Mouse (Mus musculus): ENCODE results near the gene Dse.

Gene Dse

GRCm38 (mm10) chr10:34215667-34216066 lies 8.2 kb upstream of the Dse start:
- ChIA-PET POLR2A (interaction anchor here in 2 of 4 experiments (0.7 to 3.1 kb wide), 4 partner anchors 8 to 129 kb away, joined by 3 to 11 read pairs (median 6); partner anchors contain the start of gene Dse (in 2 of the 2)), CTCF (interaction anchor here in 1 of 4 experiments (0.7 kb wide), 1 partner anchor 64 kb away, joined by 3 read pairs; no protein-coding TSS in a partner anchor)

GRCm38 (mm10) chr10:34209951-34210350 lies 2.4 kb upstream of the Dse start:
- ChIA-PET POLR2A (interaction anchor here in 1 of 4 experiments (4.7 to 5.3 kb wide), 2 partner anchors 24 to 71 kb away, joined by 35 to 42 read pairs; partner anchors contain the start of gene Tspyl1), CTCF (no interaction called here)

GRCm38 (mm10) chr10:34208031-34208430 lies 516 bp upstream of the Dse start:
- POLR2A ChIA-PET: interaction anchor here (0.6 to 5.3 kb wide), 32 partner anchors 8 to 1821 kb away, joined by 3 to 54 read pairs (median 10); partner anchors contain the start of gene Tspyl1 (in 2 of the 4)

GRCm38 (mm10) chr10:34206783-34207502 lies 572 bp downstream of the Dse start:
- ChIA-PET POLR2A (interaction anchor here (0.6 to 5.3 kb wide), 63 partner anchors 8 to 297 kb away, joined by 3 to 54 read pairs (median 5); partner anchors contain the start of genes Tspyl1 (in 4 of the 4), Calhm5 (in 2 of the 4), Rwdd1 (in 2 of the 4) and Tspyl4 (in 1 of the 4)), CTCF (interaction anchor here (0.5 to 2.5 kb wide), 15 partner anchors 22 to 173 kb away, joined by 3 to 15 read pairs (median 3); partner anchors contain the start of gene Tspyl1 (in 2 of the 4))

More at GRCm38 (mm10) chr10:34208031-34208430, 516 bp upstream of the Dse start:
- CTCF ChIA-PET: interaction anchor here in 2 of 4 experiments (0.6 to 2.5 kb wide), 3 partner anchors 21 to 31 kb away, joined by 3 to 15 read pairs (median 3); no protein-coding TSS in a partner anchor

- POLR2A ChIA-PET: interaction anchor here (0.9 to 5.3 kb wide), 55 partner anchors 8 to 187 kb away, joined by 3 to 54 read pairs (median 6); partner anchors contain the start of genes Tspyl1 (in 4 of the 4), Calhm5 (in 2 of the 4), Rwdd1 (in 2 of the 4) and Tspyl4 (in 1 of the 4)
- CTCF ChIA-PET: interaction anchor here (0.5 to 2.5 kb wide), 12 partner anchors 23 to 254 kb away, joined by 3 to 15 read pairs (median 4); partner anchors contain the start of gene Tspyl1 (in 2 of the 4)
Observed at GRCm38 (mm10) chr10:34206436-34206782, 1.1 kb downstream of the Dse start.

- POLR2A ChIA-PET: interaction anchor here in 3 of 4 experiments (0.9 to 5.3 kb wide), 33 partner anchors 8 to 93 kb away, joined by 3 to 54 read pairs (median 8); partner anchors contain the start of genes Tspyl1 (in 3 of the 3) and Tspyl4 (in 1 of the 3)
- CTCF ChIA-PET: interaction anchor here in 3 of 4 experiments (0.6 to 2.5 kb wide), 5 partner anchors 28 to 253 kb away, joined by 3 to 15 read pairs (median 5); no protein-coding TSS in a partner anchor
Observed at GRCm38 (mm10) chr10:34205825-34206224, 1.7 kb downstream of the Dse start.

GRCm38 (mm10) chr10:34200689-34201088 lies 6.8 kb downstream of the Dse start:
- POLR2A ChIA-PET: interaction anchor here (0.6 to 1.8 kb wide), 18 partner anchors 10 to 81 kb away, joined by 3 to 14 read pairs (median 4); partner anchors contain the start of gene Tspyl1 (in 2 of the 4)
- CTCF ChIA-PET: interaction anchor here in 1 of 4 experiments (0.5 kb wide), 1 partner anchor 21 kb away, joined by 3 read pairs; no protein-coding TSS in a partner anchor

- CTCF ChIA-PET: no interaction called here
- POLR2A ChIA-PET: interaction anchor here in 3 of 4 experiments (0.6 to 2.0 kb wide), 5 partner anchors 8 to 179 kb away, joined by 3 to 7 read pairs (median 3); partner anchors contain the start of genes Dse (in 1 of the 3) and Rwdd1 (in 1 of the 3)
Observed at GRCm38 (mm10) chr10:34198574-34198973, 8.9 kb downstream of the Dse start.

GRCm38 (mm10) chr10:34198061-34198460 lies 9.5 kb downstream of the Dse start:
- CTCF ChIA-PET: interaction anchor here in 1 of 4 experiments (0.7 kb wide), 1 partner anchor 21 kb away, joined by 11 read pairs; no protein-coding TSS in a partner anchor
- POLR2A ChIA-PET: interaction anchor here in 3 of 4 experiments (0.6 to 2.0 kb wide), 6 partner anchors 8 to 178 kb away, joined by 3 to 12 read pairs (median 6); partner anchors contain the start of gene Rwdd1 (in 1 of the 3)

- POLR2A ChIA-PET: interaction anchor here (0.6 to 2.0 kb wide), 11 partner anchors 9 to 277 kb away, joined by 3 to 12 read pairs (median 4); partner anchors contain the start of genes Dse (in 1 of the 4) and Tspyl1 (in 1 of the 4)
Observed at GRCm38 (mm10) chr10:34197269-34197668, 10.2 kb downstream of the Dse start.

GRCm38 (mm10) chr10:34194957-34195356 lies 12.6 kb downstream of the Dse start:
- ChIA-PET POLR2A (interaction anchor here in 3 of 4 experiments (0.5 to 2.1 kb wide), 9 partner anchors 9 to 262 kb away, joined by 3 to 8 read pairs (median 3); partner anchors contain the start of gene Dse (in 2 of the 3)), CTCF (no interaction called here)

More at GRCm38 (mm10) chr10:34197269-34197668, 10.2 kb downstream of the Dse start:
- CTCF ChIA-PET: interaction anchor here in 2 of 4 experiments (0.6 kb wide), 2 partner anchors 67 to 131 kb away, joined by 6 to 9 read pairs; no protein-coding TSS in a partner anchor

GRCm38 (mm10) chr10:34194503-34194902 lies 13.0 kb downstream of the Dse start:
- ChIA-PET POLR2A (interaction anchor here (0.5 to 2.1 kb wide), 10 partner anchors 10 to 261 kb away, joined by 3 to 8 read pairs (median 4); partner anchors contain the start of gene Dse (in 1 of the 4)), CTCF (interaction anchor here in 1 of 4 experiments (0.6 kb wide), 1 partner anchor 89 kb away, joined by 3 read pairs; no protein-coding TSS in a partner anchor)

- ChIA-PET POLR2A (interaction anchor here in 3 of 4 experiments (0.8 to 4.3 kb wide), 12 partner anchors 9 to 95 kb away, joined by 3 to 20 read pairs (median 5); partner anchors contain the start of genes Dse (in 1 of the 3) and Tspyl1 (in 1 of the 3)), CTCF (no interaction called here)
Observed at GRCm38 (mm10) chr10:34186571-34187260, 20.8 kb downstream of the Dse start.

GRCm38 (mm10) chr10:34185556-34185955 lies 22.0 kb downstream of the Dse start:
- CTCF ChIA-PET: no interaction called here
- POLR2A ChIA-PET: interaction anchor here in 2 of 4 experiments (0.6 to 4.3 kb wide), 10 partner anchors 8 to 308 kb away, joined by 3 to 20 read pairs (median 5); partner anchors contain the start of gene Dse (in 1 of the 2)

GRCm38 (mm10) chr10:34184956-34185355 lies 22.6 kb downstream of the Dse start:
- ChIA-PET POLR2A (interaction anchor here in 2 of 4 experiments (1.9 to 4.3 kb wide), 5 partner anchors 8 to 45 kb away, joined by 5 to 20 read pairs (median 6); partner anchors contain the start of gene Dse (in 1 of the 2)), CTCF (no interaction called here)

- ChIA-PET POLR2A (interaction anchor here in 3 of 4 experiments (0.6 to 4.3 kb wide), 7 partner anchors 9 to 97 kb away, joined by 3 to 20 read pairs (median 4); partner anchors contain the start of gene Dse (in 1 of the 3)), CTCF (no interaction called here)
Observed at GRCm38 (mm10) chr10:34183731-34184130, 23.8 kb downstream of the Dse start.

Data from embryonic stem cell, embryonic (primary cell).